Mouse (Mus musculus): ENCODE measurements around the gene Dis3l2. TPM values are rescaled to one million over a fixed set of nuclear protein-coding genes. Genes with fewer than 3 reads are reported as not detected.

Dis3l2 gene
- polyA plus RNA-seq, 1 experiment from 2014 or later, result 35.7 TPM

GRCm38 (mm10) chr1:87035532-87036161 lies 332.0 kb downstream of the Dis3l2 start:
- 9% methylated on average over 4 of the region's 4 CpGs for WGBS
- peak overlapping the region; percentile 87 for H3K27ac ChIP-seq
- no peaks in the 10 kb centered on the region for H3K36me3 ChIP-seq
- H3K4me3 ChIP-seq, result no peak overlapping the region
- peaks cover 42% of the 10 kb centered on the region for H3K4me1 ChIP-seq (replicated peaks)
- no peaks in the 10 kb centered on the region for H3K9me3 ChIP-seq
- peak; percentile 69 for DNase-seq (ENCODE audit: low spot score)
- no peaks in the 10 kb centered on the region for H3K27me3 ChIP-seq (ENCODE audit: insufficient read depth, poor library complexity, severe bottlenecking)

- peak; percentile 15 for DNase-seq (ENCODE audit: low spot score)
- Histone ChIP-seq H3K27me3 (ENCODE audit: insufficient read depth, poor library complexity, severe bottlenecking) (no peaks in the 10 kb centered on the region), H3K4me1 (replicated peaks) (peaks cover 41% of the 10 kb centered on the region), H3K9me3 (no peaks in the 10 kb centered on the region), H3K4me3 (no peak overlapping the region), H3K36me3 (no peaks in the 10 kb centered on the region), H3K27ac (peak overlapping the region; percentile 87)
- 53% methylated on average over 3 of the region's 3 CpGs for WGBS
These were observed 332.7 kb downstream of the Dis3l2 start for GRCm38 (mm10) chr1:87036334-87036733.

GRCm38 (mm10) chr1:87038477-87039070 lies 335.0 kb downstream of the Dis3l2 start:
- WGBS, result 90% methylated on average over 2 of the region's 2 CpGs

GRCm38 (mm10) chr1:87041119-87041518 lies 337.5 kb downstream of the Dis3l2 start:
- Histone ChIP-seq H3K4me3 (no peak overlapping the region), H3K36me3 (peaks cover 13% of the 10 kb centered on the region; the same call in 1 of the 2 replicates), H3K9me3 (no peaks in the 10 kb centered on the region), H3K4me1 (replicated peaks) (peaks cover 23% of the 10 kb centered on the region), H3K27ac (no peak overlapping the region), H3K27me3 (ENCODE audit: insufficient read depth, poor library complexity, severe bottlenecking) (no peaks in the 10 kb centered on the region)
- peak; percentile 75 for DNase-seq (ENCODE audit: low spot score)
- WGBS, result 34% methylated on average over 3 of the region's 3 CpGs

More at GRCm38 (mm10) chr1:87038477-87039070, 335.0 kb downstream of the Dis3l2 start:
- no peaks in the 10 kb centered on the region for H3K36me3 ChIP-seq
- no peaks in the 10 kb centered on the region for H3K9me3 ChIP-seq
- no peaks in the 10 kb centered on the region for H3K27me3 ChIP-seq (ENCODE audit: insufficient read depth, poor library complexity, severe bottlenecking)
- peaks cover 41% of the 10 kb centered on the region for H3K4me1 ChIP-seq (replicated peaks)
- H3K4me3 ChIP-seq, result no peak overlapping the region
- no peak overlapping the region for H3K27ac ChIP-seq
- no peak for DNase-seq (ENCODE audit: low spot score)

- H3K4me3 ChIP-seq, result no peak overlapping the region
- peaks cover 17% of the 10 kb centered on the region; the same call in 1 of the 2 replicates for H3K36me3 ChIP-seq
- no peak overlapping the region for H3K27ac ChIP-seq
- 0% methylated on average over 1 of the region's 1 CpGs for WGBS
- DNase-seq (ENCODE audit: low spot score), result peak; percentile 81
- H3K9me3 ChIP-seq, result no peaks in the 10 kb centered on the region
- peaks cover 15% of the 10 kb centered on the region for H3K4me1 ChIP-seq (replicated peaks)
- no peaks in the 10 kb centered on the region for H3K27me3 ChIP-seq (ENCODE audit: insufficient read depth, poor library complexity, severe bottlenecking)
These were observed 338.3 kb downstream of the Dis3l2 start for GRCm38 (mm10) chr1:87041814-87042438.

- Histone ChIP-seq H3K36me3 (peaks cover 23% of the 10 kb centered on the region), H3K4me1 (replicated peaks) (peaks cover 17% of the 10 kb centered on the region), H3K4me3 (no peak overlapping the region), H3K27ac (peak overlapping the region; percentile 23; the same call in 1 of the 2 replicates), H3K9me3 (no peaks in the 10 kb centered on the region), H3K27me3 (ENCODE audit: insufficient read depth, poor library complexity, severe bottlenecking) (no peaks in the 10 kb centered on the region)
- no peak for DNase-seq (ENCODE audit: low spot score)
- WGBS, result 55% methylated on average over 3 of the region's 3 CpGs
These were observed 346.5 kb downstream of the Dis3l2 start for GRCm38 (mm10) chr1:87050072-87050471.

GRCm38 (mm10) chr1:87050700-87051099 lies 347.1 kb downstream of the Dis3l2 start:
- no peak overlapping the region for H3K27ac ChIP-seq
- no peak for DNase-seq (ENCODE audit: low spot score)
- H3K9me3 ChIP-seq, result no peaks in the 10 kb centered on the region
- H3K4me1 ChIP-seq (replicated peaks), result peaks cover 17% of the 10 kb centered on the region
- H3K36me3 ChIP-seq, result peaks cover 16% of the 10 kb centered on the region
- H3K27me3 ChIP-seq (ENCODE audit: insufficient read depth, poor library complexity, severe bottlenecking), result no peaks in the 10 kb centered on the region
- 63% methylated on average over 1 of the region's 1 CpGs for WGBS
- H3K4me3 ChIP-seq, result no peak overlapping the region

- H3K4me3 ChIP-seq, result no peak overlapping the region
These were observed 347.8 kb downstream of the Dis3l2 start for GRCm38 (mm10) chr1:87051369-87051768.

GRCm38 (mm10) chr1:87057075-87057474 lies 353.5 kb downstream of the Dis3l2 start:
- no peak overlapping the region for H3K4me3 ChIP-seq
- no peak overlapping the region for H3K27ac ChIP-seq
- H3K9me3 ChIP-seq, result no peaks in the 10 kb centered on the region
- H3K4me1 ChIP-seq (replicated peaks), result no peaks in the 10 kb centered on the region
- DNase-seq (ENCODE audit: low spot score), result no peak
- H3K27me3 ChIP-seq (ENCODE audit: insufficient read depth, poor library complexity, severe bottlenecking), result no peaks in the 10 kb centered on the region
- no peaks in the 10 kb centered on the region for H3K36me3 ChIP-seq
- 78% methylated on average over 4 of the region's 4 CpGs for WGBS

More at GRCm38 (mm10) chr1:87051369-87051768, 347.8 kb downstream of the Dis3l2 start:
- no peaks in the 10 kb centered on the region for H3K9me3 ChIP-seq
- peaks cover 16% of the 10 kb centered on the region for H3K36me3 ChIP-seq
- no peak for DNase-seq (ENCODE audit: low spot score)
- H3K27ac ChIP-seq, result no peak overlapping the region
- H3K27me3 ChIP-seq (ENCODE audit: insufficient read depth, poor library complexity, severe bottlenecking), result no peaks in the 10 kb centered on the region
- 90% methylated on average over 4 of the region's 4 CpGs for WGBS
- H3K4me1 ChIP-seq (replicated peaks), result peaks cover 17% of the 10 kb centered on the region

GRCm38 (mm10) chr1:87059042-87059665 lies 355.5 kb downstream of the Dis3l2 start:
- Histone ChIP-seq H3K36me3 (no peaks in the 10 kb centered on the region), H3K9me3 (no peaks in the 10 kb centered on the region), H3K4me1 (replicated peaks) (no peaks in the 10 kb centered on the region), H3K27ac (no peak overlapping the region), H3K4me3 (no peak overlapping the region), H3K27me3 (ENCODE audit: insufficient read depth, poor library complexity, severe bottlenecking) (no peaks in the 10 kb centered on the region)
- no peak for DNase-seq (ENCODE audit: low spot score)
- 85% methylated on average over 8 of the region's 8 CpGs for WGBS

GRCm38 (mm10) chr1:87060913-87061312 lies 357.3 kb downstream of the Dis3l2 start:
- Histone ChIP-seq H3K27me3 (ENCODE audit: insufficient read depth, poor library complexity, severe bottlenecking) (no peaks in the 10 kb centered on the region), H3K4me1 (replicated peaks) (no peaks in the 10 kb centered on the region), H3K4me3 (no peak overlapping the region), H3K27ac (no peak overlapping the region), H3K9me3 (no peaks in the 10 kb centered on the region), H3K36me3 (no peaks in the 10 kb centered on the region)
- DNase-seq (ENCODE audit: low spot score), result no peak

GRCm38 (mm10) chr1:87070720-87071119 lies 367.1 kb downstream of the Dis3l2 start:
- Histone ChIP-seq H3K27ac (no peak overlapping the region), H3K4me3 (no peak overlapping the region), H3K9me3 (no peaks in the 10 kb centered on the region), H3K4me1 (replicated peaks) (peaks cover 5% of the 10 kb centered on the region), H3K36me3 (no peaks in the 10 kb centered on the region), H3K27me3 (ENCODE audit: insufficient read depth, poor library complexity, severe bottlenecking) (no peaks in the 10 kb centered on the region)
- WGBS, result 44% methylated on average over 16 of the region's 16 CpGs
- peak; percentile 39 for DNase-seq (ENCODE audit: low spot score)

GRCm38 (mm10) chr1:87073776-87074175 lies 370.2 kb downstream of the Dis3l2 start:
- H3K36me3 ChIP-seq, result no peaks in the 10 kb centered on the region
- H3K27ac ChIP-seq, result no peak overlapping the region
- H3K4me1 ChIP-seq (replicated peaks), result no peaks in the 10 kb centered on the region; the same call in 1 of the 2 replicates
- no peak for DNase-seq (ENCODE audit: low spot score)
- no peaks in the 10 kb centered on the region for H3K9me3 ChIP-seq
- 84% methylated on average over 8 of the region's 8 CpGs for WGBS
- H3K4me3 ChIP-seq, result no peak overlapping the region
- H3K27me3 ChIP-seq (ENCODE audit: insufficient read depth, poor library complexity, severe bottlenecking), result no peaks in the 10 kb centered on the region
